Mouse (Mus musculus) heart, adult 8-10 months (tissue): ENCODE data around the gene Slc17a7. TPM values are rescaled to one million over a fixed set of nuclear protein-coding genes. Genes with fewer than 3 reads are reported as not detected.

Source experiments
- DNase-seq: peaks from one replicate; pipeline ENCODE4 v3.0.0; 2022; ENCODE audit warnings: low spot score
- total RNA-seq, 4 experiments: library from RNA; stranded (reverse); gene quantifications; 2 replicates each; pipeline ENCODE4 v1.2.4; 2022

Slc17a7 gene
- total RNA-seq, 4 experiments from 2014 or later, result 32.0 to 50.7 (median 41.1) TPM

- DNase-seq, result no peak
Measured at GRCm38 (mm10) chr7:45175398-45175797, 11.6 kb downstream of the Slc17a7 start.

GRCm38 (mm10) chr7:45175929-45176328 lies 12.2 kb downstream of the Slc17a7 start:
- DNase-seq, result no peak

GRCm38 (mm10) chr7:45176356-45176755 lies 12.6 kb downstream of the Slc17a7 start:
- DNase-seq, result no peak

GRCm38 (mm10) chr7:45178550-45178949 lies 14.8 kb downstream of the Slc17a7 start:
- DNase-seq, result no peak

GRCm38 (mm10) chr7:45179469-45179868 lies 15.7 kb downstream of the Slc17a7 start, which contains the start of gene Gfy:
Gene Gfy, minus strand, starts transcription at chr7:45179569.
- DNase-seq, result no peak

- no peak for DNase-seq
Measured at GRCm38 (mm10) chr7:45180896-45181477, 17.2 kb downstream of the Slc17a7 start, which contains the start of gene Pth2. Gene Pth2, plus strand, starts transcription at chr7:45180995.

GRCm38 (mm10) chr7:45181540-45181939 lies 17.8 kb downstream of the Slc17a7 start:
- DNase-seq, result no peak

GRCm38 (mm10) chr7:45182199-45182601 lies 18.5 kb downstream of the Slc17a7 start:
- DNase-seq, result peak; percentile 88

GRCm38 (mm10) chr7:45182606-45183005 lies 18.9 kb downstream of the Slc17a7 start:
- no peak for DNase-seq

- DNase-seq, result no peak
Measured at GRCm38 (mm10) chr7:45183672-45184071, 19.9 kb downstream of the Slc17a7 start.

- DNase-seq, result no peak
Measured at GRCm38 (mm10) chr7:45185921-45186320, 22.2 kb downstream of the Slc17a7 start.

- DNase-seq, result no peak
Measured at GRCm38 (mm10) chr7:45189600-45189999, 25.9 kb downstream of the Slc17a7 start.

- no peak for DNase-seq
Measured at GRCm38 (mm10) chr7:45190186-45190585, 26.4 kb downstream of the Slc17a7 start.

- no peak for DNase-seq
Measured at GRCm38 (mm10) chr7:45191161-45191560, 27.4 kb downstream of the Slc17a7 start.

GRCm38 (mm10) chr7:45191803-45192363 lies 28.1 kb downstream of the Slc17a7 start:
- DNase-seq, result no peak

- DNase-seq, result no peak
Measured at GRCm38 (mm10) chr7:45192585-45193310, 29.0 kb downstream of the Slc17a7 start.

- DNase-seq, result no peak
Measured at GRCm38 (mm10) chr7:45193406-45193805, 29.7 kb downstream of the Slc17a7 start.

GRCm38 (mm10) chr7:45193871-45194785 lies 30.4 kb downstream of the Slc17a7 start:
- no peak for DNase-seq

- DNase-seq, result no peak
Measured at GRCm38 (mm10) chr7:45195341-45196175, 31.8 kb downstream of the Slc17a7 start.

- no peak for DNase-seq
Measured at GRCm38 (mm10) chr7:45196176-45196535, 32.4 kb downstream of the Slc17a7 start.

GRCm38 (mm10) chr7:45196994-45197393 lies 33.2 kb downstream of the Slc17a7 start:
- no peak for DNase-seq
